Mouse (Mus musculus): ENCODE data around the gene Lgr4.

GRCm38 (mm10) chr2:109918592-109919262 is 1.3 kb downstream of the Lgr4 start:
- no peak for TF ChIP-seq POLR2A (IDR thresholded peaks at IDR 0.05; ENCODE audit: extremely low read depth, insufficient read depth, low read length)
- no peak for TF ChIP-seq CTCF (IDR thresholded peaks at IDR 0.05; ENCODE audit: low read depth, low read length)

Measured in liver, adult 2 months (tissue).